Mouse (Mus musculus): ENCODE measurements around the gene Inafm1. TPM values are rescaled to one million over a fixed set of nuclear protein-coding genes. Genes with fewer than 3 reads are reported as not detected.
"Not testable (repeated sequence)": the region's sequence is repeated elsewhere in the genome, so short reads cannot be mapped to it uniquely, and the experiment has no call there.

Gene Inafm1
- polyA plus RNA-seq, 1 experiment from 2014 or later, result 9.3 TPM

DNA sequence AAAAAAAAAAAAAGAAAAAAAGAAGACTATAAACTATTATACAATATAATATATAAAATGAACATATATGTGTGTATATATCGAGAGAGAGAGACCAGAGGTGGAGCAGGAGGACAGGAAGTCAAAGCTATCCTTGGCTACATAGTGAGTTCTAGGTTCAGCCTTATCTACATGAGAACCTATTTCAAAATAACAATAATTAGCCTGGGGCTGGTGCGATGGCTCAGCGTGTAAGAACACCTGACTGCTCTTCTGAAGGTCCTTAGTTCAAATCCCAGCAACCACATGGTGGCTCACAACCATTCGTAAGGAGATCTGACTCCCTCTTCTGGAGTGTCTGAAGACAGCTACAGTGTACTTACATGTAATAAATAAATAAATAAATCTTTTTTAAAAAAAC, 17.5 kb downstream of the Inafm1 start:
- ATAC-seq (replicated peaks; ENCODE audit: insufficient number of reproducible peaks, low FRiP score, low TSS enrichment, low read depth); H3K9ac ChIP-seq (replicated peaks; ENCODE audit: low read length); H3K4me1 ChIP-seq (ENCODE audit: control insufficient read depth, insufficient read depth, low read length); H3K9me3 ChIP-seq (replicated peaks; ENCODE audit: control insufficient read depth, low read length); DNase-seq (ENCODE audit: low spot score); H3K27me3 ChIP-seq (ENCODE audit: control insufficient read depth, insufficient read depth, low read length); H3K36me3 ChIP-seq (replicated peaks; ENCODE audit: control insufficient read depth, insufficient read depth, low read depth, low read length); H3K4me3 ChIP-seq (ENCODE audit: low read depth, low read length); H3K4me2 ChIP-seq (ENCODE audit: low read depth, low read length); H3K27ac ChIP-seq (replicated peaks; ENCODE audit: low read depth, low read length): not testable (repeated sequence)
- WGBS, result 80% methylated on average over 4 of the region's 4 CpGs

- H3K4me1 ChIP-seq (ENCODE audit: control insufficient read depth, insufficient read depth, low read length), result no peaks in the 10 kb centered on the region
- H3K4me2 ChIP-seq (ENCODE audit: low read depth, low read length), result no peak overlapping the region
- 0 out of 2 replicates have a peak overlapping the region, but pooled peaks have one; percentile 4 for H3K9ac ChIP-seq (replicated peaks; ENCODE audit: low read length)
- ATAC-seq (replicated peaks; ENCODE audit: insufficient number of reproducible peaks, low FRiP score, low TSS enrichment, low read depth) (no peak), DNase-seq (ENCODE audit: low spot score) (no peak)
- no peaks in the 10 kb centered on the region for H3K9me3 ChIP-seq (replicated peaks; ENCODE audit: control insufficient read depth, low read length)
- H3K27me3 ChIP-seq (ENCODE audit: control insufficient read depth, insufficient read depth, low read length), result no peaks in the 10 kb centered on the region
- no peaks in the 10 kb centered on the region for H3K36me3 ChIP-seq (replicated peaks; ENCODE audit: control insufficient read depth, insufficient read depth, low read depth, low read length)
- 69% methylated on average over 4 of the region's 4 CpGs for WGBS
- no peak overlapping the region for H3K4me3 ChIP-seq (ENCODE audit: low read depth, low read length)
- H3K27ac ChIP-seq (replicated peaks; ENCODE audit: low read depth, low read length), result no peak overlapping the region
Measured at GRCm38 (mm10) chr7:16254195-16254594, 19.2 kb downstream of the Inafm1 start.

GRCm38 (mm10) chr7:16250687-16251086, 22.7 kb downstream of the Inafm1 start:
- Histone ChIP-seq H3K9me3 (replicated peaks; ENCODE audit: control insufficient read depth, low read length) (no peaks in the 10 kb centered on the region), H3K4me3 (ENCODE audit: low read depth, low read length) (no peak overlapping the region), H3K4me2 (ENCODE audit: low read depth, low read length) (no peak overlapping the region), H3K27me3 (ENCODE audit: control insufficient read depth, insufficient read depth, low read length) (no peaks in the 10 kb centered on the region), H3K4me1 (ENCODE audit: control insufficient read depth, insufficient read depth, low read length) (no peaks in the 10 kb centered on the region), H3K9ac (replicated peaks; ENCODE audit: low read length) (no peak overlapping the region), H3K27ac (replicated peaks; ENCODE audit: low read depth, low read length) (no peak overlapping the region), H3K36me3 (replicated peaks; ENCODE audit: control insufficient read depth, insufficient read depth, low read depth, low read length) (no peaks in the 10 kb centered on the region)
- no peak for ATAC-seq (replicated peaks; ENCODE audit: insufficient number of reproducible peaks, low FRiP score, low TSS enrichment, low read depth)
- no peak for DNase-seq (ENCODE audit: low spot score)
- WGBS, result 89% methylated on average over 5 of the region's 5 CpGs

DNA sequence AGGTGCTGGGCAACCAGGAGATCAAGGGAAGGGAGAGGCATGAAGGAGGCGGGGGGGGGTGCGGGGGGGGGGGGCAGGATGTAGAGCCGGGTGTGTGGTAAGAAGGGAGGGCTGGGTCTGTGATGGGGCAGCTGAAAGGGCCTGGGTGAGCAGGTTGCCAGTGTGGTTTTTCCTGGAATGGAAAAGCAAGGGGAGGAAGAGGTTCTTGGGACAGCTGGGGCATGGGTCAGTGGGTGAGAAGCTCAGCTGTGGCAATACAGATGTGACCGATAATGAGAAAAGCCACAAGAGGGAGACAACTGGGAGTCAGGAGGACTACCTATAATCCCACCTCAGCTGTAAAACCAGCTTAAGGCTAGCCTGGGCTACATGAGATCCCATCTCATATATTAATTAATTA, 27.5 kb downstream of the Inafm1 start:
- H3K4me1 ChIP-seq (ENCODE audit: control insufficient read depth, insufficient read depth, low read length), result no peaks in the 10 kb centered on the region
- no peaks in the 10 kb centered on the region for H3K27me3 ChIP-seq (ENCODE audit: control insufficient read depth, insufficient read depth, low read length)
- ATAC-seq (replicated peaks; ENCODE audit: insufficient number of reproducible peaks, low FRiP score, low TSS enrichment, low read depth), result no peak
- 64% methylated on average over 1 of the region's 4 CpGs for WGBS
- H3K4me3 ChIP-seq (ENCODE audit: low read depth, low read length), result no peak overlapping the region
- no peaks in the 10 kb centered on the region for H3K36me3 ChIP-seq (replicated peaks; ENCODE audit: control insufficient read depth, insufficient read depth, low read depth, low read length)
- no peak for DNase-seq (ENCODE audit: low spot score)
- no peak overlapping the region for H3K27ac ChIP-seq (replicated peaks; ENCODE audit: low read depth, low read length)
- no peak overlapping the region for H3K9ac ChIP-seq (replicated peaks; ENCODE audit: low read length)
- H3K9me3 ChIP-seq (replicated peaks; ENCODE audit: control insufficient read depth, low read length), result no peaks in the 10 kb centered on the region
- H3K4me2 ChIP-seq (ENCODE audit: low read depth, low read length), result no peak overlapping the region

DNA sequence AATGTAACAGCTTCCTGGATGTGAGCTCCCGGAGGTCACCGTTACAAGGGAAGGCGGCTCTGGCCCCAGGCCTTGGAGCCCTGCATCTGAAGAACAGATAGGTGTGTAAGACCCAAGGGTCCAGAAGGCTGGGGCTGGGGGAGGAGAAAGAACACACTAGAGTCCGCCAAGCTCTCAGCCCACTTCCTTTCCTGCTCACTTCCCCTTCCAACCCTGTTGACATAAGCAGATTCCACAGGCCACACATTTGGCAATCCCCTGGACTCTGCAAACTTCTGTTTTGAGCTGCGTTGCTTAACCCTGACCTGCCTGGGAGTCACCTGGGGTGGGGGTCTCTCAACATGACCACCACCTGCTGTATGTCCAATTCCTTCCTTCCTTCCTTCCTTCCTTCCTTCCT, 29.4 kb downstream of the Inafm1 start, which contains the start of gene C5ar2:
TSS of gene C5ar2 (minus strand) at position 88 of the 400 bp plus-strand sequence.
- Histone ChIP-seq H3K27ac (replicated peaks; ENCODE audit: low read depth, low read length) (no peak within 1 kb of the TSS), H3K4me1 (ENCODE audit: control insufficient read depth, insufficient read depth, low read length) (no peaks in the 10 kb centered on the region), H3K4me3 (ENCODE audit: low read depth, low read length) (no peak within 1 kb of the TSS), H3K9ac (replicated peaks; ENCODE audit: low read length) (no peak within 1 kb of the TSS), H3K9me3 (replicated peaks; ENCODE audit: control insufficient read depth, low read length) (no peaks in the 10 kb centered on the region), H3K4me2 (ENCODE audit: low read depth, low read length) (no peak within 1 kb of the TSS), H3K27me3 (ENCODE audit: control insufficient read depth, insufficient read depth, low read length) (no peaks in the 10 kb centered on the region), H3K36me3 (replicated peaks; ENCODE audit: control insufficient read depth, insufficient read depth, low read depth, low read length) (no peaks in the 10 kb centered on the region)
- ATAC-seq (replicated peaks; ENCODE audit: insufficient number of reproducible peaks, low FRiP score, low TSS enrichment, low read depth), result no peak
- DNase-seq (ENCODE audit: low spot score), result no peak
- 78% methylated on average over 5 of the region's 5 CpGs for WGBS

- 71% methylated on average over 6 of the region's 6 CpGs for WGBS
- DNase-seq (ENCODE audit: low spot score), result no peak
- no peak for ATAC-seq (replicated peaks; ENCODE audit: insufficient number of reproducible peaks, low FRiP score, low TSS enrichment, low read depth)
- Histone ChIP-seq H3K9me3 (replicated peaks; ENCODE audit: control insufficient read depth, low read length) (no peaks in the 10 kb centered on the region), H3K4me2 (ENCODE audit: low read depth, low read length) (no peak overlapping the region), H3K36me3 (replicated peaks; ENCODE audit: control insufficient read depth, insufficient read depth, low read depth, low read length) (no peaks in the 10 kb centered on the region), H3K9ac (replicated peaks; ENCODE audit: low read length) (no peak overlapping the region), H3K4me1 (ENCODE audit: control insufficient read depth, insufficient read depth, low read length) (no peaks in the 10 kb centered on the region), H3K4me3 (ENCODE audit: low read depth, low read length) (no peak overlapping the region), H3K27me3 (ENCODE audit: control insufficient read depth, insufficient read depth, low read length) (no peaks in the 10 kb centered on the region), H3K27ac (replicated peaks; ENCODE audit: low read depth, low read length) (no peak overlapping the region)
Measured at GRCm38 (mm10) chr7:16242198-16242597, 31.2 kb downstream of the Inafm1 start.

DNA sequence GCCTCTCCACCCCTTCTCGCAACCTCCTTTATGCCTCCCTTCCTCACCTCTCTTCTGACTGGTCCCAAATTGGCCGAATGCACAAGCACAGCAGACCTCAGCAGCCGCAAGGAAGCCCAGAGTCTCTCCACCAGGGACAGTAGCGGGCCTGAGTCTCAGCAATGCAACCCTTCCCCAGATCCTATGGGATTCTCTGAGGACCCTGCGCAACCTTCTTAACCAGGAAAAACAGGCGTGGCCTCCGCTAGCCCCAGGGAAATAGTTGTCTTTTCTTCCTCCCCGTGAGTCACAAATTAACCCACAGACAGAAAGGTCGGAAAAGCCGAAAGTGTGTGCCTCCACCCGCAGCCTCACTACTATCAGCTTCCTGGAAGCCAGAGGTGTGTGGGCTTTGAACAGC, 31.6 kb downstream of the Inafm1 start:
- DNase-seq (ENCODE audit: low spot score) (no peak), ATAC-seq (replicated peaks; ENCODE audit: insufficient number of reproducible peaks, low FRiP score, low TSS enrichment, low read depth) (no peak)
- Histone ChIP-seq H3K9me3 (replicated peaks; ENCODE audit: control insufficient read depth, low read length) (no peaks in the 10 kb centered on the region), H3K4me1 (ENCODE audit: control insufficient read depth, insufficient read depth, low read length) (no peaks in the 10 kb centered on the region), H3K4me2 (ENCODE audit: low read depth, low read length) (no peak overlapping the region), H3K4me3 (ENCODE audit: low read depth, low read length) (no peak overlapping the region), H3K9ac (replicated peaks; ENCODE audit: low read length) (no peak overlapping the region), H3K36me3 (replicated peaks; ENCODE audit: control insufficient read depth, insufficient read depth, low read depth, low read length) (no peaks in the 10 kb centered on the region), H3K27ac (replicated peaks; ENCODE audit: low read depth, low read length) (no peak overlapping the region), H3K27me3 (ENCODE audit: control insufficient read depth, insufficient read depth, low read length) (no peaks in the 10 kb centered on the region)
- WGBS, result 43% methylated on average over 11 of the region's 11 CpGs

- Histone ChIP-seq H3K4me3 (ENCODE audit: low read depth, low read length) (no peak overlapping the region), H3K4me2 (ENCODE audit: low read depth, low read length) (no peak overlapping the region), H3K27ac (replicated peaks; ENCODE audit: low read depth, low read length) (no peak overlapping the region), H3K27me3 (ENCODE audit: control insufficient read depth, insufficient read depth, low read length) (no peaks in the 10 kb centered on the region), H3K9ac (replicated peaks; ENCODE audit: low read length) (no peak overlapping the region), H3K36me3 (replicated peaks; ENCODE audit: control insufficient read depth, insufficient read depth, low read depth, low read length) (no peaks in the 10 kb centered on the region), H3K9me3 (replicated peaks; ENCODE audit: control insufficient read depth, low read length) (no peaks in the 10 kb centered on the region), H3K4me1 (ENCODE audit: control insufficient read depth, insufficient read depth, low read length) (no peaks in the 10 kb centered on the region)
- WGBS, result 100% methylated on average over 1 of the region's 1 CpGs
- DNase-seq (ENCODE audit: low spot score), result no peak
- ATAC-seq (replicated peaks; ENCODE audit: insufficient number of reproducible peaks, low FRiP score, low TSS enrichment, low read depth), result no peak
Measured at GRCm38 (mm10) chr7:16240978-16241303, 32.5 kb downstream of the Inafm1 start.

Measured in embryonic facial prominence, embryonic 11.5 days (tissue).